Mouse (Mus musculus) heart, embryonic 10.5 days (tissue): ENCODE results near the gene Bag5. TPM values are rescaled to one million over a fixed set of nuclear protein-coding genes. Genes with fewer than 3 reads are reported as not detected.

ENCODE experiments used
- DNase-seq: peaks from one replicate; pipeline ENCODE4 v3.0.0-alpha.2; 2017; ENCODE audit warnings: low spot score
- H3K27ac ChIP-seq: fragments of 300-500 bp; sonication (generic); 2 replicates; pipeline ENCODE4 v1.5.1; 2016; ENCODE audit warnings: mild to moderate bottlenecking
- H3K27me3 ChIP-seq: fragments of 300-500 bp; sonication (generic); 2 replicates; pipeline ENCODE4 v1.6.1; 2016; ENCODE audit warnings: mild to moderate bottlenecking; ENCODE audit not compliant: poor library complexity, insufficient read depth, severe bottlenecking
- H3K36me3 ChIP-seq: fragments of 300-500 bp; sonication (generic); 2 replicates; pipeline ENCODE4 v1.6.1; 2016; ENCODE audit warnings: mild to moderate bottlenecking, moderate library complexity
- H3K4me1 ChIP-seq: fragments of 300-500 bp; sonication (generic); 2 replicates; pipeline ENCODE4 v1.6.1; 2016; ENCODE audit warnings: mild to moderate bottlenecking
- H3K4me3 ChIP-seq: fragments of 300-500 bp; sonication (generic); 2 replicates; pipeline ENCODE4 v1.5.1; 2016; ENCODE audit warnings: mild to moderate bottlenecking, moderate library complexity
- H3K9me3 ChIP-seq: fragments of 300-500 bp; sonication (generic); 2 replicates; pipeline ENCODE4 v1.6.1; 2016; ENCODE audit warnings: mild to moderate bottlenecking, moderate library complexity
- WGBS: fragments of 180-500 bp; shearing (Covaris S2); methylation state at CpG from one replicate; pipeline ENCODE4 v1.1.7; 2016; 5-methylcytosine and 5-hydroxymethylcytosine counted together
- polyA plus RNA-seq: library from polyadenylated mRNA; unstranded; fragments of >200 nt; fragmentation: Nextera tagmentation; extraction: Ambion mirVana; gene quantifications from 2 replicates; pipeline ENCODE4 v1.2.1, GENCODE M21; 2016

Bag5 gene
- polyA plus RNA-seq = 43.7 and 47.7 TPM in 2 replicates

GRCm38 (mm10) chr12:111713004-111713651, at the start of gene Bag5, which contains the start of gene Apopt1:
Bag5 (minus strand) TSS chr12:111713257.
Apopt1 (plus strand) TSS chr12:111713261.
- under 1% methylated on average over 86 of the region's 86 CpGs for WGBS

GRCm38 (mm10) chr12:111760306-111760908, 47.4 kb upstream of the Bag5 start:
- no peak for DNase-seq
- Histone ChIP-seq H3K4me1 (peaks cover 55% of the 10 kb centered on the region), H3K36me3 (peaks cover 22% of the 10 kb centered on the region), H3K27me3 (peaks cover 3% of the 10 kb centered on the region; the same call in 1 of the 2 replicates), H3K9me3 (no peaks in the 10 kb centered on the region), H3K4me3 (peak overlapping the region; percentile 92), H3K27ac (no peak overlapping the region)
- WGBS = 81% methylated on average over 7 of the region's 7 CpGs

More at GRCm38 (mm10) chr12:111713004-111713651, at the start of gene Bag5, which contains the start of gene Apopt1:
- Histone ChIP-seq H3K4me3 (peak within 1 kb of the TSS; percentile 98), H3K36me3 (peaks cover 41% of the 10 kb centered on the region), H3K4me1 (peaks cover 19% of the 10 kb centered on the region), H3K9me3 (no peaks in the 10 kb centered on the region), H3K27ac (peak within 1 kb of the TSS; percentile 97), H3K27me3 (no peaks in the 10 kb centered on the region)
- peak; percentile 96 for DNase-seq

- Histone ChIP-seq H3K27ac (peak overlapping the region; percentile 98), H3K36me3 (peaks cover 22% of the 10 kb centered on the region), H3K27me3 (peaks cover 9% of the 10 kb centered on the region; the same call in 1 of the 2 replicates), H3K4me1 (peaks cover 55% of the 10 kb centered on the region), H3K9me3 (no peaks in the 10 kb centered on the region), H3K4me3 (peak overlapping the region; percentile 92)
- 3% methylated on average over 35 of the region's 35 CpGs for WGBS
- DNase-seq = no peak
Observed at GRCm38 (mm10) chr12:111759176-111760061, 46.4 kb upstream of the Bag5 start.

GRCm38 (mm10) chr12:111758381-111759175, 45.5 kb upstream of the Bag5 start, which contains the start of gene Klc1:
Klc1 (plus strand) TSS chr12:111758849.
- Histone ChIP-seq H3K36me3 (peaks cover 17% of the 10 kb centered on the region), H3K4me3 (peak within 1 kb of the TSS; percentile 92), H3K27me3 (peaks cover 9% of the 10 kb centered on the region; the same call in 1 of the 2 replicates), H3K27ac (peak within 1 kb of the TSS; percentile 98), H3K9me3 (no peaks in the 10 kb centered on the region), H3K4me1 (peaks cover 55% of the 10 kb centered on the region)
- DNase-seq = no peak
- WGBS = under 1% methylated on average over 84 of the region's 85 CpGs

GRCm38 (mm10) chr12:111757561-111758325, 44.7 kb upstream of the Bag5 start:
- no peak for DNase-seq
- 60% methylated on average over 10 of the region's 10 CpGs for WGBS
- Histone ChIP-seq H3K27me3 (peaks cover 9% of the 10 kb centered on the region; the same call in 1 of the 2 replicates), H3K4me1 (peaks cover 49% of the 10 kb centered on the region), H3K4me3 (peak overlapping the region; percentile 92), H3K36me3 (peaks cover 9% of the 10 kb centered on the region), H3K27ac (peak overlapping the region; percentile 98), H3K9me3 (no peaks in the 10 kb centered on the region)

- H3K27ac ChIP-seq = no peak overlapping the region
Observed at GRCm38 (mm10) chr12:111756698-111757082, 43.6 kb upstream of the Bag5 start.

GRCm38 (mm10) chr12:111756082-111756697, 43.1 kb upstream of the Bag5 start:
- Histone ChIP-seq H3K4me3 (no peak overlapping the region), H3K9me3 (no peaks in the 10 kb centered on the region), H3K4me1 (peaks cover 36% of the 10 kb centered on the region), H3K27ac (no peak overlapping the region), H3K36me3 (no peaks in the 10 kb centered on the region), H3K27me3 (peaks cover 9% of the 10 kb centered on the region; the same call in 1 of the 2 replicates)
- no peak for DNase-seq
- 63% methylated on average over 4 of the region's 4 CpGs for WGBS

More at GRCm38 (mm10) chr12:111756698-111757082, 43.6 kb upstream of the Bag5 start:
- peaks cover 39% of the 10 kb centered on the region for H3K4me1 ChIP-seq
- H3K36me3 ChIP-seq = no peaks in the 10 kb centered on the region
- H3K27me3 ChIP-seq = peaks cover 9% of the 10 kb centered on the region; the same call in 1 of the 2 replicates
- no peaks in the 10 kb centered on the region for H3K9me3 ChIP-seq
- DNase-seq = no peak
- no peak overlapping the region for H3K4me3 ChIP-seq
- WGBS = 29% methylated on average over 5 of the region's 5 CpGs

GRCm38 (mm10) chr12:111755231-111755630, 42.2 kb upstream of the Bag5 start:
- WGBS = 57% methylated on average over 2 of the region's 2 CpGs
- no peaks in the 10 kb centered on the region for H3K36me3 ChIP-seq
- H3K4me1 ChIP-seq = peaks cover 35% of the 10 kb centered on the region
- H3K9me3 ChIP-seq = no peaks in the 10 kb centered on the region
- peaks cover 9% of the 10 kb centered on the region; the same call in 1 of the 2 replicates for H3K27me3 ChIP-seq
- H3K4me3 ChIP-seq = no peak overlapping the region
- no peak for DNase-seq
- H3K27ac ChIP-seq = no peak overlapping the region

- DNase-seq = no peak
- Histone ChIP-seq H3K27me3 (peaks cover 9% of the 10 kb centered on the region; the same call in 1 of the 2 replicates), H3K9me3 (no peaks in the 10 kb centered on the region), H3K4me1 (peaks cover 34% of the 10 kb centered on the region), H3K4me3 (no peak overlapping the region), H3K36me3 (no peaks in the 10 kb centered on the region), H3K27ac (no peak overlapping the region)
Observed at GRCm38 (mm10) chr12:111754710-111755109, 41.7 kb upstream of the Bag5 start.

GRCm38 (mm10) chr12:111753347-111753746, 40.3 kb upstream of the Bag5 start:
- Histone ChIP-seq H3K27ac (0 out of 2 replicates have a peak overlapping the region, but pooled peaks have one; percentile 47), H3K4me3 (no peak overlapping the region), H3K36me3 (no peaks in the 10 kb centered on the region), H3K9me3 (no peaks in the 10 kb centered on the region), H3K4me1 (peaks cover 25% of the 10 kb centered on the region), H3K27me3 (peaks cover 9% of the 10 kb centered on the region; the same call in 1 of the 2 replicates)
- WGBS = 56% methylated on average over 9 of the region's 9 CpGs
- no peak for DNase-seq

- Histone ChIP-seq H3K36me3 (no peaks in the 10 kb centered on the region), H3K9me3 (no peaks in the 10 kb centered on the region), H3K27ac (no peak overlapping the region), H3K27me3 (0 out of 2 replicates have a peak, but pooled peaks cover 9% of the 10 kb centered on the region), H3K4me1 (peaks cover 20% of the 10 kb centered on the region), H3K4me3 (no peak overlapping the region)
- no peak for DNase-seq
- 85% methylated on average over 6 of the region's 6 CpGs for WGBS
Observed at GRCm38 (mm10) chr12:111752491-111752890, 39.4 kb upstream of the Bag5 start.
